Mouse (Mus musculus) limb, embryonic 11.5 days (tissue): ENCODE measurements around the gene Dock1. TPM values are rescaled to one million over a fixed set of nuclear protein-coding genes. Genes with fewer than 3 reads are reported as not detected.
A peak's percentile ranks its signal among the peaks of the same experiment; 100 is the strongest.

Experiments used
- ATAC-seq: fragments of 200-750 bp; cut with Nextera tagmentation; 2 replicates; pipeline ENCODE4 v1.8.0; 2017; ENCODE audit warnings: low read depth; ENCODE audit not compliant: insufficient number of reproducible peaks, low FRiP score, low TSS enrichment
- DNase-seq: peaks from one replicate; pipeline ENCODE4 v3.0.0-alpha.2; 2015; ENCODE audit warnings: low spot score
- H3K27ac ChIP-seq: fragments of 300-500 bp; sonication (generic); replicated peaks from 2 replicates; pipeline ENCODE4 v1.5.1; 2014; ENCODE audit warnings: low read depth, mild to moderate bottlenecking, low read length
- H3K27me3 ChIP-seq: fragments of 300-500 bp; sonication (generic); 2 replicates; pipeline ENCODE4 v1.6.1; 2014; ENCODE audit warnings: mild to moderate bottlenecking, low read length, mixed read lengths; ENCODE audit not compliant: control insufficient read depth, insufficient read depth
- H3K36me3 ChIP-seq: fragments of 300-500 bp; sonication (generic); 2 replicates; pipeline ENCODE4 v1.6.1; 2014; ENCODE audit warnings: mild to moderate bottlenecking, low read length, moderate library complexity, mixed read lengths; ENCODE audit not compliant: control insufficient read depth, insufficient read depth
- H3K4me1 ChIP-seq: fragments of 300-500 bp; sonication (generic); 2 replicates; pipeline ENCODE4 v1.6.1; 2014; ENCODE audit warnings: low read length, mixed read lengths; ENCODE audit not compliant: control insufficient read depth, insufficient read depth
- H3K4me2 ChIP-seq: fragments of 300-500 bp; sonication (generic); 2 replicates; pipeline ENCODE4 v1.6.1; 2014; ENCODE audit warnings: low read depth, mild to moderate bottlenecking, moderate library complexity; ENCODE audit not compliant: severe bottlenecking
- H3K4me3 ChIP-seq: fragments of 300-500 bp; sonication (generic); 2 replicates; pipeline ENCODE4 v1.5.1; 2014; ENCODE audit warnings: low read depth, low read length
- H3K9ac ChIP-seq: fragments of 300-500 bp; sonication (generic); 2 replicates; pipeline ENCODE4 v1.6.1; 2014; ENCODE audit warnings: mild to moderate bottlenecking, low read length
- H3K9me3 ChIP-seq: fragments of 300-500 bp; sonication (generic); 2 replicates; pipeline ENCODE4 v1.6.1; 2016; ENCODE audit warnings: low read length; ENCODE audit not compliant: control insufficient read depth
- WGBS: fragments of 180-500 bp; shearing (Covaris S2); extraction: QIAGEN DNeasy Blood & Tissue Kit; methylation state at CpG from one replicate; pipeline ENCODE4 v1.1.7; 2014; 5-methylcytosine and 5-hydroxymethylcytosine counted together
- polyA plus RNA-seq: library from polyadenylated mRNA; unstranded; fragments of >200 nt; fragmentation: Nextera tagmentation; extraction: Ambion mirVana; gene quantifications from 2 replicates; pipeline ENCODE4 v1.2.1, GENCODE M21; 2014

The Dock1 gene
- polyA plus RNA-seq, 1 experiment from 2014 or later = 42.7 TPM

DNA sequence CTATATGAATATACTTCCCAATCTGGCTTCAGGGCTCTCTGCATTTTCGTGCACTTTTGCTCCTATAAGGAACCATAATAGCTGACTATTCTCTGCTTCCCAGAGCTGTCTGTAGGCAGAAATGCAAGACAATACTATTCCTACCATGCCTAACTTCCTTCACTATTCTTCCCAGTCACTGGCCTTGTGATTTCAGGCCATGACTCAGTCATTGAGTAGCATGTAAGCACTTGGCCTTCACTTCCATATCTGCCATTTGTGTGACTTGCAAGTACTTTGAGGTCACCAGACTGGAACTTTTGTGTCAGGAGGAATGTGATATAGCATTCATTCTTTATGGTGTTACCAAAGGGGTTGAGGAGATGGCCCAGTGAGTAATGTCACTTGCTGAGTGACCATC is 439.9 kb downstream of the Dock1 start:
- Histone ChIP-seq H3K27ac (no peak overlapping the region), H3K4me2 (no peak overlapping the region), H3K9ac (no peak overlapping the region), H3K4me3 (no peak overlapping the region), H3K4me1 (no peaks in the 10 kb centered on the region), H3K36me3 (no peaks in the 10 kb centered on the region), H3K9me3 (no peaks in the 10 kb centered on the region), H3K27me3 (no peaks in the 10 kb centered on the region)
- 100% methylated on average over 1 of the region's 1 CpGs for WGBS
- ATAC-seq = no peak
- no peak for DNase-seq

DNA sequence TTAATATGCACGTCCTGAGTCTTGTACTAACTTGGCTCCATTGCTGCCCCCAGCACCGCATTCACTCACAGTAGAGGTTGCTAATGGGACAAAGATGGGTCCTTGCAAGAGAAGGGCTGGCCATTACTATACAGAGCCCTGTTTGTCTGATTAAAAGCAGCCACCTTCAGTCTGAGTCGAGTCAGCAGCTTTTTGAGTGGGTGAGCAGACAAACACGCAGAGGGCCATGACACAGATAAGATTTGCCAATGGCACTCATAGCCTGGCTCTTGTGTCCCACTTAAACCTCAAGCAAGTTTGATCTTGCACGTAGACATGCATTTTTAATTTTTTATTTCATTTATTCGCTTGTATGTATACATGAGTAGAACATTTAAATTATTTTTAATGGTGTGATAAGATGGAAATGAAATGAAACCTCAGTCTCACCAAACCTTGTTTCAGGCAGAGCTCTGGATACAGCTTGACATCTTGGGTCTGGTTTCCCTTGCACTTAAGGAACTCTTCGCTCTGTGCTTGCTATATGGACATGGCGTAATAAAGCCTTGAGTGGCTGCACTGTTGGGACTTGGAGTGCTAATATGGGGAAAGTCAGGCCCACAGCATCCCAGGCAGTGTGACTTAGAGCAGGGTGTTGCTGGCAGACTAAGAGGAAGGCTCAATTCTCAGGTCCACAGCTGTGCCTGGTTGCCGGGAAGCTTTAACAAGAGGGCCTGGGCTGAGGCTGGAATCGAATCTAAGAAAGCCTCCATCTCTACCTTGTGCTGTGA is 455.0 kb downstream of the Dock1 start:
- Histone ChIP-seq H3K4me1 (no peaks in the 10 kb centered on the region; the same call in 1 of the 2 replicates), H3K27ac (no peak overlapping the region), H3K4me3 (no peak overlapping the region), H3K36me3 (no peaks in the 10 kb centered on the region), H3K9me3 (no peaks in the 10 kb centered on the region), H3K9ac (no peak overlapping the region), H3K27me3 (no peaks in the 10 kb centered on the region), H3K4me2 (no peak overlapping the region)
- no peak for DNase-seq
- 86% methylated on average over 10 of the region's 10 CpGs for WGBS
- ATAC-seq = no peak

DNA sequence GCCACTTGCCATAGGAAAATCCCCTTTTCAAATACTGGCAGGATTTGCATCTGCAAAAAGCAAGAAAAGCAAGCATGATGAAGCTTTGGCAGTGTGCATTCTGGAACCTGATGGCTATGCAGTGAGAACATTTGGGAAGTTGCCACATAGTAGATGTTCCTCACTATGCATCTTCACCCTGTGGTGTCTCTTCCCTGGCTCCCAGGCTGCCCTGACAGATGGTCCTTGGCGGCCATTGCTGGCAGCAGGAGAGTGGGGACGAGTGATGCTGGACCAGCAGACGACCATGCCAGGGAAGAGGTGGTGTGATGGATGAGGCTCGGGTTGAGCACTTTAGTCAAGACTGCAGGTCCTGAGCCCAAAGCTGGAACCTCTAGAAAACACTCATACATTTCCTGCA is 462.0 kb downstream of the Dock1 start:
- DNase-seq (no peak), ATAC-seq (no peak)
- Histone ChIP-seq H3K36me3 (no peaks in the 10 kb centered on the region), H3K27ac (no peak overlapping the region), H3K4me3 (no peak overlapping the region), H3K4me2 (no peak overlapping the region), H3K4me1 (no peaks in the 10 kb centered on the region; the same call in 1 of the 2 replicates), H3K9me3 (no peaks in the 10 kb centered on the region), H3K9ac (no peak overlapping the region), H3K27me3 (no peaks in the 10 kb centered on the region)
- 84% methylated on average over 4 of the region's 4 CpGs for WGBS

DNA sequence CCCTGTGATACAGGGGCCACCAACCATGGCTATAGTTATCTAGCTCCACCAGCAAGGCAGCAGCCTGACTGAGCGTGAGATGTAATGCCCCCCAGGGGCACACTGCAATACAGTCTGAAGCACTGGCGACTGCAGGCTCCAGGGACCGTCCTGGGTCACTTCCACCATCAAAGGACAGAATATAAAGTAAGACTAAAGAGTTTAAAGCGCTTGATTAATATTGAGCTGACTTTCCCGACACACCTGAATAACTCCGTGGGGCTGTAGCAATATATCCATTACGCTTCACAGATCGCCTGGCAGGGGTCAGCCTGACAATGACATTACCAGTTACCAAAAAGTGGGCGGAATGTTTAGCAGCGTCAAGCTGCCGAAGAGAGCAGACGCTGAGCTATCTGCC is 464.2 kb downstream of the Dock1 start:
- ATAC-seq = no peak
- H3K27ac ChIP-seq = no peak overlapping the region
- no peak overlapping the region for H3K9ac ChIP-seq
- no peaks in the 10 kb centered on the region for H3K9me3 ChIP-seq
- H3K4me3 ChIP-seq = no peak overlapping the region
- H3K27me3 ChIP-seq = no peaks in the 10 kb centered on the region
- WGBS = 76% methylated on average over 12 of the region's 12 CpGs
- no peak for DNase-seq
- no peaks in the 10 kb centered on the region; the same call in 1 of the 2 replicates for H3K4me1 ChIP-seq
- H3K4me2 ChIP-seq = no peak overlapping the region
- H3K36me3 ChIP-seq = no peaks in the 10 kb centered on the region

DNA sequence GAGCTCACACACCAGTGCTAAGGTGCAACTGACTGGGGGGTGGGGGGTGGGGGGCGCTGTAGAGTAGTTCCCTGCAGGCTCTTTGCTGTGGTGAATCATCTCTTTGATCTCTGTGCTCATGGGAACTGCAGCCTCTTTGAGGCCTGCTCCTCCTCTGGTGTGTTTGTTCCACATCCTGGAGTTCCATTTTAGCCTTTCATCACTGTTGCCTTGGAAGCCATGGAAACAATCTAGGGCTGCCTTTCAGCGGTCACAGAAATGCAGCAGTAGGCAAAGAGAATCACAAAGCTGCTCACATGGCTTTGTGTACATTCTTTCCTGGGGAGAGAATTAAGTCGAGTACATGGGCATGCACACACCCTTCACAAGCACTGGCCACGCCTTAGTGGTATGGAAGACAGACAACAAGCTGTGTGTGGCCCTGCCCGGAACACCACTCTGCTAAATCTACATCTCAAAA is 468.7 kb downstream of the Dock1 start:
- no peak for DNase-seq
- WGBS = 53% methylated on average over 5 of the region's 5 CpGs
- Histone ChIP-seq H3K4me2 (no peak overlapping the region), H3K4me1 (no peaks in the 10 kb centered on the region; the same call in 1 of the 2 replicates), H3K36me3 (0 out of 2 replicates have a peak, but pooled peaks cover 2% of the 10 kb centered on the region), H3K9ac (no peak overlapping the region), H3K27ac (no peak overlapping the region), H3K27me3 (no peaks in the 10 kb centered on the region), H3K9me3 (no peaks in the 10 kb centered on the region), H3K4me3 (no peak overlapping the region)
- ATAC-seq = no peak

DNA sequence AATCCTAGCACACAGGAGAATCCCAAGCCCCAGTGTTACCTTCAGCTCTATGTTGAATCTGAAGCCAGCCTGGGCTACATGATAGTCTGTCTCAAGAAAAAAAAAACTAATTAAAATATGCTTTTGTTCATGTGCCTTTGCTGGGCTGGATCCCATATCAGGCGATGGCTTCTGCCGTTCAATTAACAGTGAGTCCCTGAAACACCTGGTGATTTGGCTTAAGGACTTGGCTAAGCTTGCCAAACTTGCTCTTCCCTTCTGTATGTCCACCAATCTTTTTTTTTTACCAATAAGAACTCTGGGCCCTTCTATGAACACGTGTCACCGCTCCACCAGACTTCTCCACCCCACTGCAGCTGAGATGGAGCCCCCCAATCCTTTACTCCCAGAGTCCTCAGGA is 474.3 kb downstream of the Dock1 start:
- Histone ChIP-seq H3K36me3 (peaks cover 8% of the 10 kb centered on the region; the same call in 1 of the 2 replicates), H3K27ac (no peak overlapping the region), H3K9ac (no peak overlapping the region), H3K4me1 (no peaks in the 10 kb centered on the region), H3K4me2 (no peak overlapping the region), H3K4me3 (no peak overlapping the region), H3K9me3 (no peaks in the 10 kb centered on the region), H3K27me3 (no peaks in the 10 kb centered on the region)
- ATAC-seq = no peak
- no peak for DNase-seq
- WGBS = 93% methylated on average over 4 of the region's 4 CpGs

DNA sequence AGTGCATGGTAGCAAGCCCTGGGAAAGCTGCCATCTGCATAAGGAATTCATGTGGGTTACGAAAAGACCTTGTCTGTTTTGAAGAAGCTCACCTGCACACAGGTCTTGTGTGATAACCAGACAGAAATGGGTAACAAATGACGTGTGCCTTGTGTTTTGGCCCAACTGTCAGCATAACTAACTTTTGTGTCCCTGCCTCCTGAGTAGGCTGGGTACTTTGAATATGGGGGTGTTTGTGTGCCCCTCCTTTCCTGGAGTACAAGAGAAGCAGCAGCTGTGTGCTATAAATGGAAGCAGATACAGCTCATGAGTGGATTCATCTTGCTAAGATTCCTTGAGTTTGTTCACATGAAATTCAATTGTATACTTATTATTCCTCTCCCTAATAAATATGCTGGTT is 480.5 kb downstream of the Dock1 start:
- no peaks in the 10 kb centered on the region for H3K4me1 ChIP-seq
- no peak overlapping the region for H3K4me3 ChIP-seq
- no peak for DNase-seq
- WGBS = 95% methylated on average over 2 of the region's 2 CpGs
- no peak overlapping the region for H3K9ac ChIP-seq
- ATAC-seq = no peak
- H3K4me2 ChIP-seq = no peak overlapping the region
- H3K27ac ChIP-seq = no peak overlapping the region
- H3K27me3 ChIP-seq = no peaks in the 10 kb centered on the region
- H3K36me3 ChIP-seq = peaks cover 5% of the 10 kb centered on the region; the same call in 1 of the 2 replicates
- no peaks in the 10 kb centered on the region for H3K9me3 ChIP-seq

DNA sequence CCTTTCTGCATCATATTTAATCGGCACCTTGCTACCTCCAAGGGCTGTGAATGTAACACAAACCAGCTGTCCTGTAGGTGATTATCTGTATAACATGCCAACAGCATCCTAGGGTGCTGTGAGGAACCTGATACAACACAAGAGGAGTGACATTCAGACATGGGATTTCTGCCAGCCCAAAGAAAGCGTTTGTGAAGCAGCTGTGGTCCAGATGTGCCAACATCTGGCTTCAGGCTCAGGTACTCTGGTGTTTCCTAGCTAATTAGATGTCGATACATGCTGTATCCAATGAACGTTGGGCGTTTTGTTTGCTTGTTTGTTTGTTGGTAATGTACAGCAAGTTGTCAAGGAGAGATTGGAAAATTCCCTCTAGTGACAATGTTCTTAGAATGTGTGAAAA is 487.1 kb downstream of the Dock1 start:
- no peak overlapping the region for H3K4me3 ChIP-seq
- H3K9me3 ChIP-seq = no peaks in the 10 kb centered on the region
- no peaks in the 10 kb centered on the region for H3K4me1 ChIP-seq
- 40% methylated on average over 5 of the region's 5 CpGs for WGBS
- ATAC-seq = no peak
- H3K4me2 ChIP-seq = no peak overlapping the region
- DNase-seq = peak; percentile 53
- H3K36me3 ChIP-seq = no peaks in the 10 kb centered on the region; the same call in 1 of the 2 replicates
- H3K27me3 ChIP-seq = no peaks in the 10 kb centered on the region
- H3K27ac ChIP-seq = no peak overlapping the region
- H3K9ac ChIP-seq = no peak overlapping the region
